Mouse (Mus musculus): Measurements from ENCODE around the gene Rps5. TPM values are rescaled to one million over a fixed set of nuclear protein-coding genes. Genes with fewer than 3 reads are reported as not detected.

Gene Rps5
- total RNA-seq, 2 experiments from 2014 or later, result 473 to 557 TPM

Other genes with a start within 250 kb of the Rps5 start
- not detected for gene Vmn2r55, start 237.3 kb upstream of the Rps5 start, total RNA-seq (2021)
- gene Vmn2r56, start 187.3 kb upstream of the Rps5 start, total RNA-seq (2021), result not detected
- gene Zscan18, start 118.7 kb upstream of the Rps5 start, total RNA-seq (2021), result under 1 TPM; 0.87 to 0.91 TPM
- gene Zfp329, start 103.4 kb upstream of the Rps5 start, total RNA-seq (2021), result 1 to 10 TPM; 3.6 to 4.3 TPM
- gene Zfp110, start 87.5 kb upstream of the Rps5 start, total RNA-seq (2021), result 1 to 10 TPM; 6.4 to 8.2 TPM
- gene Zfp128, start 41.1 kb upstream of the Rps5 start, total RNA-seq (2021), result 1 to 10 TPM; 1.3 to 2.0 TPM
- 1 to 10 TPM; 2.4 to 2.8 TPM for gene Zscan22, start 24.5 kb upstream of the Rps5 start, total RNA-seq (2021)
- gene Rnf225, start 5.1 kb downstream of the Rps5 start, total RNA-seq (2021), result under 1 TPM; 0.22 to 0.51 TPM
- 1 to 10 TPM; 1.7 to 2.2 TPM for gene Zfp324, start 43.5 kb downstream of the Rps5 start, total RNA-seq (2021)
- gene Zfp446, start 55.6 kb downstream of the Rps5 start, total RNA-seq (2021), result 1 to 10 TPM; 1.7 to 2.5 TPM
- gene Slc27a5, start 75.9 kb downstream of the Rps5 start, total RNA-seq (2021), result not detected
- gene Trim28, start 76.8 kb downstream of the Rps5 start, total RNA-seq (2021), result 10 to 100 TPM; 62.1 to 63.2 TPM
- gene Zbtb45, start 87.7 kb downstream of the Rps5 start, total RNA-seq (2021), result 1 to 10 TPM; 3.9 to 4.0 TPM
- gene Chmp2a, start 112.5 kb downstream of the Rps5 start, total RNA-seq (2021), result 10 to 100 TPM; 68.7 to 83.7 TPM
- gene Ube2m, start 116.0 kb downstream of the Rps5 start, total RNA-seq (2021), result 100 to 1,000 TPM; 131 TPM
- gene Mzf1, start 132.5 kb downstream of the Rps5 start, total RNA-seq (2021), result under 1 TPM; 0.57 to 0.74 TPM
- not detected for gene Vmn1r85, start 172.9 kb downstream of the Rps5 start, total RNA-seq (2021)
- not detected for gene Vmn1r86, start 197.6 kb downstream of the Rps5 start, total RNA-seq (2021)
- gene Vmn1r87, start 217.9 kb downstream of the Rps5 start, total RNA-seq (2021), result not detected
- gene Vmn1r88, start 237.3 kb downstream of the Rps5 start, total RNA-seq (2021), result under 1 TPM in 1 of 2 experiments, not detected in 1; 0.13 TPM